Comparison of ENCODE assay signal across 9 mouse cellular contexts in the genomic region with DNA sequence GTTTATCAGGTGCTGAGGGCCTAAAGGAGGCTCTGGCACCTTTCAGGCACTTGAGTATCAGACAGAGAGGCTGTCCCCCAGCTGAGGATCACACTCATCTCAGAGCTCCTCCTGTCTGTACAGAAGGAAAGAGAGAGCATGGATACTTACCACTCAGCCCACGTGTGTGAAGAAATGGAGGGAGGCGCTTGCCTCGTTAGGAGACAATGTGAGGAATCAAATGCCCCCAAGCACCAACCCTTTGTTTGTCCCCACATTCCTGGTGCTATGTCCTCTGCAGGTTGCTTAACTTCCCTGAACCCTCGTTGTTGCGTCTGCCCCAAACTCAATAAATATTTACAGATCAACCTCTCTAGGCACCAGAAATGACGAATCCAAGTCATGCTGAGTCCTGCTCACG. TPM values are rescaled to one million over a fixed set of nuclear protein-coding genes. Genes with fewer than 3 reads are reported as not detected.
DNase-seq lines count a peak whose midpoint lies in the region; ATAC-seq and TF ChIP-seq lines count a peak whose summit lies in the region.
"Had no signal": no experiment of that assay in that cellular context is flagged by ENCODE, and none has a peak within 500 bp of the region (broad histone marks: within the 10 kb centered on the region; RNA-seq: fewer than 3 reads in every experiment).

No protein-coding gene starts in this region.

- 46% methylated on average over 7 of the region's 7 CpGs for WGBS in kidney, embryonic 15.5 days
- WGBS in kidney, adult 2 months: 69% methylated on average over 7 of the region's 7 CpGs
- WGBS in limb, embryonic 13.5 days: 26% methylated on average over 7 of the region's 7 CpGs

- no peak for DNase-seq in kidney, adult 2 months
- peak; percentile 58 for DNase-seq in ES-CJ7 (ENCODE audit: low read depth, low spot score)
- DNase-seq in ZHBTc4 (ENCODE audit: low read depth, low spot score): peak; percentile 65
- no peak for DNase-seq in kidney, postnatal 36 days
- no peak for DNase-seq in cerebellum, adult 9-10 months
- DNase-seq: cerebellum, adult 2 months; thymus, postnatal 14 days had no signal

- TF ChIP-seq CTCF in kidney, adult 2 months (conservative IDR thresholded peaks at IDR 0.05; ENCODE audit: insufficient read depth, insufficient read length, low read depth, low read length): no peak

- H3K4me3 ChIP-seq in kidney, embryonic 15.5 days (replicated peaks): no peak overlapping the region
- no peak overlapping the region for H3K4me3 ChIP-seq in kidney, adult 2 months (ENCODE audit: insufficient read depth, low read depth, low read length)
- no peak overlapping the region for H3K4me3 ChIP-seq in limb, embryonic 13.5 days

- no peaks in the 10 kb centered on the region for H3K9me3 ChIP-seq in kidney, embryonic 15.5 days (replicated peaks)
- H3K9me3 ChIP-seq in limb, embryonic 13.5 days: no peaks in the 10 kb centered on the region

- peaks cover 86% of the 10 kb centered on the region for H3K4me1 ChIP-seq in kidney, embryonic 15.5 days
- H3K4me1 ChIP-seq in kidney, adult 2 months (ENCODE audit: control insufficient read depth, insufficient read depth, low read length): peaks cover 20% of the 10 kb centered on the region; the same call in 1 of the 2 replicates
- peaks cover 64% of the 10 kb centered on the region for H3K4me1 ChIP-seq in limb, embryonic 13.5 days

- H3K9ac ChIP-seq in kidney, embryonic 15.5 days: no peak overlapping the region
- no peak overlapping the region for H3K9ac ChIP-seq in limb, embryonic 13.5 days

- H3K36me3 ChIP-seq in kidney, embryonic 15.5 days: peaks cover 9% of the 10 kb centered on the region
- H3K36me3 ChIP-seq in kidney, adult 2 months (ENCODE audit: control insufficient read depth, insufficient read depth, low read length): no peaks in the 10 kb centered on the region
- peaks cover 14% of the 10 kb centered on the region for H3K36me3 ChIP-seq in limb, embryonic 13.5 days

- TF ChIP-seq POLR2A in kidney, adult 2 months (IDR thresholded peaks at IDR 0.05; ENCODE audit: low read depth, low read length): no peak

- H3K4me2 ChIP-seq in kidney, embryonic 15.5 days: peak overlapping the region; percentile 20; the same call in 1 of the 2 replicates
- peak overlapping the region; percentile 99 for H3K4me2 ChIP-seq in limb, embryonic 13.5 days (replicated peaks)

- H3K27ac ChIP-seq in kidney, embryonic 15.5 days: peak overlapping the region; percentile 96
- no peak overlapping the region for H3K27ac ChIP-seq in kidney, adult 2 months (ENCODE audit: insufficient read depth, low read depth, low read length)
- peak overlapping the region; percentile 28; the same call in 1 of the 2 replicates for H3K27ac ChIP-seq in limb, embryonic 13.5 days

- no peak for ATAC-seq in kidney, embryonic 15.5 days (replicated peaks; ENCODE audit: low FRiP score)
- no peak for ATAC-seq in limb, embryonic 13.5 days (ENCODE audit: low FRiP score, low read depth)

- H3K27me3 ChIP-seq in kidney, embryonic 15.5 days: peaks cover 16% of the 10 kb centered on the region
- H3K27me3 ChIP-seq in kidney, adult 2 months (replicated peaks; ENCODE audit: control insufficient read depth, insufficient read depth, low read length): no peaks in the 10 kb centered on the region
- peaks cover 17% of the 10 kb centered on the region for H3K27me3 ChIP-seq in limb, embryonic 13.5 days

RNA-seq across cellular contexts. Expression of gene Socs3, which starts 4.8 kb away (rescaled TPM):
- polyA plus RNA-seq in kidney, embryonic 15.5 days (2015; fragmentation: Nextera tagmentation; extraction: Ambion mirVana): 14.1 and 15.2 TPM in 2 replicates
- polyA plus RNA-seq in kidney, adult 2 months (2012; rRNA removed): 4.3 and 5.0 TPM in 2 replicates
- 15.6 and 15.8 TPM in 2 replicates for polyA plus RNA-seq in limb, embryonic 13.5 days (2015; fragmentation: Nextera tagmentation; extraction: Ambion mirVana)

RNA-seq across cellular contexts. Expression of gene Pgs1, which starts 21.0 kb away (rescaled TPM):
- polyA plus RNA-seq in kidney, embryonic 15.5 days (2015; fragmentation: Nextera tagmentation; extraction: Ambion mirVana): 34.1 and 38.9 TPM in 2 replicates
- polyA plus RNA-seq in kidney, adult 2 months (2012; rRNA removed): 29.7 and 30.4 TPM in 2 replicates
- 34.4 and 35.7 TPM in 2 replicates for polyA plus RNA-seq in limb, embryonic 13.5 days (2015; fragmentation: Nextera tagmentation; extraction: Ambion mirVana)

Comparison
In these comparisons a context has a peak if more than half of its experiments do, and no peak if none do; other contexts are left out.
1. DNase-seq: peak in ES-CJ7 (single experiment) and ZHBTc4 (single experiment); none in kidney, adult 2 months (single experiment), kidney, postnatal 36 days (0 of 2) and cerebellum, adult 9-10 months (single experiment).